Mouse (Mus musculus): ENCODE measurements around the gene Supt20. TPM values are rescaled to one million over a fixed set of nuclear protein-coding genes. Genes with fewer than 3 reads are reported as not detected.

The Supt20 gene
- polyA plus RNA-seq, 1 experiment from 2014 or later: 97.7 TPM

DNA sequence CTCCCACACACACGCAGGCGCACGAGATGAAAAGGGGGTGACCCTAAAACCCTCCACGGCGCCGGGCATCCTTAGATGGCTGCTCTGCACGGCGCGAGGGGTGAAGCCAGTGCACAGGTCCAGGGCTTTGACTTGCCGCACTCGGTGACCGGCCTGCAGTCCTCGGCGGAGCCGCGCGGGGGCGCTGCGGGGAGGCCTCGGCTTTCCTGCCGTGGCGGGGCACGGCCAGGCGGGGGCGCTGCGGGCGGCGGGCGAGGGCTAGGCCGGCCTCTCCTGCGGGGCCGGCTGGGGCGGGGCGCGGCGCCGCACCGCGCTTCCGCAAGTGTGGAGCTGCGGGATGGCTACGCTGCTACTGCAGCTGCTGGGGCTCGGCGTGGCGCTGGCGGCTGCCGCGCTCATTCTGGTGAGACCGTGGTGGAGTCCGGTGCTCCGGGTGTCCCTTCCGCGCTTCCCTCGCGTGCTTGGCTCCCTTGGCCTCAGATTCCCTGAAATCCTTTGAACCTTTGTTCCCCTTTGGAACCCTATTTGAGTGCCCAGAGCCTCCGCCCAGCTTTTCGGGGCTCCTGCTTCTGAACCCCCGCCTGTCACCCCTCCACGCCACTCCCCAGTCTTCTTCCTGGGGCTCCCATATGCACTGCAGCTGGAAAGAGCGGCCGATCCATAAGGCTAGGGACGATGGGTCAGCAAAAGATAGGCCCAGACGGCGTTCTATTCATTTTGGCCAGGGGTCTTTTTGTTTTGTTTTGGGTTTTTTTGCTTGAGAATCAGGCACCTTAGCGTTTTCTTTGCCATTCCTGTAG lies 42.8 kb downstream of the Supt20 start, which contains the start of the genes Exosc8 and Alg5:
Exosc8 (minus strand) TSS at position 147 of the 800 bp plus-strand sequence.
Alg5 (plus strand) TSS at position 293 of the 800 bp plus-strand sequence.
- WGBS: under 1% methylated on average over 65 of the region's 65 CpGs
- peak within 1 kb of the TSS; percentile 90 for H3K4me3 ChIP-seq
- peaks cover 48% of the 10 kb centered on the region for H3K36me3 ChIP-seq
- peak within 1 kb of the TSS; percentile 95 for H3K9ac ChIP-seq
- H3K27me3 ChIP-seq: no peaks in the 10 kb centered on the region
- H3K27ac ChIP-seq: peak within 1 kb of the TSS; percentile 99
- peaks cover 4% of the 10 kb centered on the region; the same call in 1 of the 2 replicates for H3K4me1 ChIP-seq
- peak; percentile 90 for ATAC-seq (ENCODE audit: insufficient number of reproducible peaks, low FRiP score, low TSS enrichment, low read depth)
- H3K4me2 ChIP-seq: peak within 1 kb of the TSS; percentile 68
- H3K9me3 ChIP-seq: no peaks in the 10 kb centered on the region

DNA sequence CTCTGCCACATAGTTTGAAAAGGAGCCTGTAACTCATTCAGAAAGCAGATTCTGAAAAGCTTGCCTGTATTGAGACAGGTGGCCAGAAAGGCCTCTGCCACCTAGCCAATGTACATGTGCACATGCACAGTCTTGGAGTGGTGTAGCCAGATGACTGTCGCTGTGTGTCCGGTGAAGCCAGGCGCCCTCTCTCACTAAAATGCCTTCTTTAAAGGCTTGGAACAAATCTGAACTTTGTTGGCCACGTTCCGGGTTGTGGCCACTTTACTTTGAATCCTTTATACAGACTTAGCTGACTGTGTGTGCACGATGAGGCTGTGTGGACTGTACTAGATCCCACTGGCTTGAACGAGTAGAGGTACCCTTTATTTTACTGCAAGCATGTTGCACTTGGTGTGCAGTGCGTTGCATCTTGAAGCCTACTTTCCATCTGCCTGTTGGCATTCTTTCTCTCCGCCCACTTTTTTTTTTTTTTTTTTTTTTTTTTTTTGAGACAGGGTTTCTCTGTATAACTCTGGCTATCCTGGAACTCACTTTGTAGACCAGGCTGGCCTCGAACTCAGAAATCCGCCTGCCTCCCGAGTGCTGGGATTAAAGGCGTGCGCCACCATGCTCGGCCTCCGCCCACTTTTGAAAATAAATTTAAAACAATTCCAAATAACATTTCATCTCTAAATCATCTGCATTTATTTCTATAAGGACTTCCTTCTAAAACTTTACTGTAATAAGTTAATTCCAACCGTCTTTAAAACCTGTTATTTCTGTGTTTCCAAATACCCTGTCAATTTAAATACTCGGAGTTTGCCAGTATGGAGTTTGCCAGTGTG lies 43.7 kb downstream of the Supt20 start:
- Histone ChIP-seq H3K4me3 (peak overlapping the region; percentile 90), H3K36me3 (peaks cover 49% of the 10 kb centered on the region), H3K9ac (peak overlapping the region; percentile 95), H3K27ac (peak overlapping the region; percentile 99), H3K9me3 (no peaks in the 10 kb centered on the region), H3K27me3 (no peaks in the 10 kb centered on the region), H3K4me1 (peaks cover 4% of the 10 kb centered on the region; the same call in 1 of the 2 replicates), H3K4me2 (peak overlapping the region; percentile 68)
- no peak for ATAC-seq (ENCODE audit: insufficient number of reproducible peaks, low FRiP score, low TSS enrichment, low read depth)
- 51% methylated on average over 18 of the region's 18 CpGs for WGBS

DNA sequence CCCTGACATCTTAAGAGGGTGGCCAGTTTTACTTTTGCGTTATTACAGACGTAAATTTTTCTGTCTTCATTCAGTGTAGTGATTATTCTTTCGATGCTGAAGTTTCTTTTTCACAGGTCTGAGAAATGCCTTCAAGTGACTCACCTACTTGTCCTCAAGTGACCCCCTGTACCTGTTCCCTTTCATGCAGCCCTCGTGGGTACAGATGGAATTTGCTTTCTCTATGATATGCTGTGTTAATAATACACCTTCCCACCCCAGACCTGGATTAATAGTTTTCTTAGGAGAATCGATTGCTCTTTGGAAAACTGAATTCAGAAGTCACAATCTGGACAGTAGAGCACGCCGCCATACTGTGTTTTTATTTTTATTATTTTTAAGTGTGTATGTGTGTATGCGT lies 44.7 kb downstream of the Supt20 start:
- no peak overlapping the region for H3K4me2 ChIP-seq
- no peak overlapping the region for H3K4me3 ChIP-seq
- H3K27me3 ChIP-seq: no peaks in the 10 kb centered on the region
- peaks cover 52% of the 10 kb centered on the region for H3K36me3 ChIP-seq
- no peak for ATAC-seq (ENCODE audit: insufficient number of reproducible peaks, low FRiP score, low TSS enrichment, low read depth)
- H3K4me1 ChIP-seq: peaks cover 4% of the 10 kb centered on the region; the same call in 1 of the 2 replicates
- H3K9me3 ChIP-seq: no peaks in the 10 kb centered on the region
- H3K27ac ChIP-seq: no peak overlapping the region
- 94% methylated on average over 8 of the region's 8 CpGs for WGBS
- H3K9ac ChIP-seq: no peak overlapping the region

DNA sequence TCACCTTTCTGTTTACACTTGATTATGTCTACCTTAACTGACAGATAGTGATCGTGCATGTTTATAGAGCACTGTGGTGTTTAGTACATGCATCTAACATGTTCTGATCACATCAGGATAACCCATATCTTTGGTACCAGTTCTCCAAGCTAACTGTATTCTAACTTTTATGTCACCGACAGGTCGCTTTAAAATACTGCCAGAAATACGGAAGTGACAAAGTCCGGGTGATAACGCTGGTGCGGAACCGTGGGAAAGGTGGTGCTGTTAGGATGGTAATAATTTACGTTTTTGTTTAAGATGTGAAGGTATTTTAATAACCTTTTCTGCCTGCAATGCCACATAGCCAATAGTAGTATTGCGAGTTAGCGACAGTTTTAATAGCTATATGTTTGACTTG lies 49.4 kb downstream of the Supt20 start:
- Histone ChIP-seq H3K9ac (no peak overlapping the region), H3K27me3 (no peaks in the 10 kb centered on the region), H3K9me3 (no peaks in the 10 kb centered on the region), H3K4me1 (no peaks in the 10 kb centered on the region), H3K4me3 (no peak overlapping the region), H3K27ac (no peak overlapping the region), H3K4me2 (no peak overlapping the region), H3K36me3 (peaks cover 89% of the 10 kb centered on the region)
- no peak for ATAC-seq (ENCODE audit: insufficient number of reproducible peaks, low FRiP score, low TSS enrichment, low read depth)
- WGBS: 95% methylated on average over 11 of the region's 11 CpGs

DNA sequence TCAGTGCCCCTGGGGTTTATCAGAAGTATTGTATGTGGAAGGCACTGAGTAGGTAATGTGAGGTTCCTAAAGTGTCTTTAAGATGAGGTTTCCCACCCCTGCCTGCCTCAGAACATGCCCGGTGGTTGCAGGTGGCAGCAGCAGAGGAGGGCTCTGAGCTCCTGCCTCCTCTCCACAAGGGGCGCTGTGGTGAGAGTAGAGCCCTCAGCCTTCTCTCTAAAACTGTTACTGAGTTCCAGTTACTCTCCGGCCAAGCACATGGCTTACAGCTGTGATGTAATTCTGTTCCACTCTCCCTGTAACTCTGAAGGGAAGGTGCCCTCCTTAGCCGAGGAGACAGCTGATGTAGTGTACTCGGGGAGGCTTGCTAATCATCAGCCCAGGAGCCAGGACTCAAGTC lies 53.2 kb downstream of the Supt20 start:
- Histone ChIP-seq H3K27ac (no peak overlapping the region), H3K4me2 (no peak overlapping the region), H3K4me1 (no peaks in the 10 kb centered on the region), H3K27me3 (no peaks in the 10 kb centered on the region), H3K9ac (no peak overlapping the region), H3K9me3 (no peaks in the 10 kb centered on the region), H3K36me3 (peaks cover 98% of the 10 kb centered on the region), H3K4me3 (no peak overlapping the region)
- ATAC-seq (ENCODE audit: insufficient number of reproducible peaks, low FRiP score, low TSS enrichment, low read depth): no peak
- 52% methylated on average over 5 of the region's 5 CpGs for WGBS

DNA sequence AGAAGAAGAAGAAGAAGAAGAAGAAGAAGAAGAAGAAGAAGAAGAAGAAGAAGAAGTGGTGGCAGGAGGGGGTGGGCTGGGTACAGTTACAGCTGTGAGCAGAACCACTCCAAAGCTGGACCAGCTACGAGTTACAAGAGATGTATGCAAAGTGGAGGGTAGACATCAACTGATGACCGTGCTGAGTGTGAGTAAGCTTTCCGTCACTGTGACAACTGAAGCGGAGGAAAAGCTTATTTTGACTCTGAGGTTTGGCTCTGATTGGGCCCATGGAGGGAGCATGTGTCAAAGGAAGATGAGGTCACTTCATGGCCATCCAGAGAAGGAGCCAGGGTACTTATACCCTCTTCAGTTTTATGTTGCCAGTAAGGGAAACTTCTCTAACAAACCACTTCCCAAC lies 60.8 kb downstream of the Supt20 start:
- no peak overlapping the region for H3K9ac ChIP-seq
- H3K9me3 ChIP-seq: no peaks in the 10 kb centered on the region
- H3K27ac ChIP-seq: no peak overlapping the region
- peaks cover 31% of the 10 kb centered on the region for H3K36me3 ChIP-seq
- WGBS: 76% methylated on average over 4 of the region's 4 CpGs
- no peak overlapping the region for H3K4me3 ChIP-seq
- no peak for ATAC-seq (ENCODE audit: insufficient number of reproducible peaks, low FRiP score, low TSS enrichment, low read depth)
- H3K27me3 ChIP-seq: 0 out of 2 replicates have a peak, but pooled peaks cover 5% of the 10 kb centered on the region
- no peak overlapping the region for H3K4me2 ChIP-seq
- H3K4me1 ChIP-seq: peaks cover 20% of the 10 kb centered on the region

DNA sequence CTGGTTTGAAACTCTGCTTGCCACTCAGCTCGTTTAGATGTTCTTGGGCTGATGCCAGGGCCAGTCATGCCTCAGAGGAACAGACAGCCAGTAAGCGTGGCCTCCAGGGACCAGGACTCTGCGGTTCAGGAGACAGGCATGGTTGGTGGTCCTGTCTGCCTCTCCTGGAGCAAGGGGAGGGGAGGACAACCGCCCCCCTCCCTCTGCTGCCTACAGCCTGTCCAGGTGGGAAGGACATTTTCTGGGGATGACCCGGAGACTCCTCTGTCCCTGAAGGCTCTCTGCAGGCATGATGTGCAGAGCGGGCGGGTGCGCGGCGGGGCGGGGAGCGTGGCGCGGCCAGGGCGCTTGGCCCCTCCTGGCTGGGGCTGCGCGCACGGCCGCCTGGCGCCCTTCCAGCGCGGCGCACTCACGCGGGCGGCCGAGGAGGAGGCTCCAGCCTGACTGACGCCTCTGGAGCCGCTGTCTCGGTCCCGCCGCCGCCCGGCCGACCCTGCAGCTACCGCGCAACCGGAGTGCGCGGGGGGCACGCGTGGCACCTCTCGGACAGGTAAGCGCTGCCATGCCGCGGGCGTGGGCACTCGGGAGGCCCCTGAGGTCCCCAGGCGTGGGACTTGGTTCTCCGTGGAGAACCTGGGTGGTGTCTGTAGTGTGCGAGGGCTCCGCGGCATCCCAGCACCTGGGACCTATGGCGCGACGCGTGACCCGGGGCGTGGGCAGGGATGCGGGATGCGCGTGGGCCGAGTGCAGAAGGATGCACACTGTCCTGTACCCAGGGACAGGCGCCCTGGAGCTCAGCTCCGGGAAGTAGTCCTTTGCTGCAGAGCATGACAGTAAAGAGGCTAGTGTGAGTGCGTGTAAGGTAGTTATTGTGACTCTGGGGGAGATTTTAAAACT lies 62.8 kb downstream of the Supt20 start, which contains the start of gene Smad9:
Smad9 (plus strand) TSS at position 438 of the 897 bp plus-strand sequence.
- Histone ChIP-seq H3K4me1 (peaks cover 20% of the 10 kb centered on the region), H3K27me3 (0 out of 2 replicates have a peak, but pooled peaks cover 5% of the 10 kb centered on the region), H3K9me3 (no peaks in the 10 kb centered on the region), H3K4me2 (peak within 1 kb of the TSS; percentile 97), H3K4me3 (peak within 1 kb of the TSS; percentile 64), H3K9ac (peak within 1 kb of the TSS; percentile 64), H3K36me3 (peaks cover 12% of the 10 kb centered on the region), H3K27ac (peak within 1 kb of the TSS; percentile 47)
- under 1% methylated on average over 59 of the region's 66 CpGs for whole genome bisulfite sequencing
- ATAC-seq (ENCODE audit: insufficient number of reproducible peaks, low FRiP score, low TSS enrichment, low read depth): peak; percentile 76

DNA sequence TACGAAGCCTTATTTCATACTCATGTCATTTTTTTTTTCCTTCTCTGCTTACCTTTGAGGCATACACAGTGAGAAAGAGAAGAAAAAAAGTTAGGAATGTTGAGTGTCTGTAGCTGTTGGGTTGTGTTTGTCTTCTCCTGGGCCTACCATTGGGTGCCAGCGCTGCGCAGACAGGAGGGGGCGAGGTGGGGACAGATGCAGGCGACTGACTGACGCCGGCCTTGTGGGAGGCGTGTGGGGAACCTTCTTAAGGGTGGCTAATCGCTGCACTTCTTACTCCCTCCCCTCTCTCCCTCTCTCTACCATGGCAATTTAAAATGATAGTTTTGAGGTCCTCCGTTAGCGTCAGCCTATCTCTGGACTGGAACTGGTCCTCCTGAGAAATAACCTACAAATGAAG lies 63.5 kb downstream of the Supt20 start:
- WGBS: 2% methylated on average over 11 of the region's 11 CpGs
- Histone ChIP-seq H3K36me3 (peaks cover 5% of the 10 kb centered on the region), H3K4me1 (peaks cover 20% of the 10 kb centered on the region), H3K27me3 (0 out of 2 replicates have a peak, but pooled peaks cover 5% of the 10 kb centered on the region), H3K4me3 (peak overlapping the region; percentile 64), H3K9me3 (no peaks in the 10 kb centered on the region), H3K27ac (no peak overlapping the region), H3K4me2 (peak overlapping the region; percentile 97), H3K9ac (no peak overlapping the region)
- ATAC-seq (ENCODE audit: insufficient number of reproducible peaks, low FRiP score, low TSS enrichment, low read depth): no peak

DNA sequence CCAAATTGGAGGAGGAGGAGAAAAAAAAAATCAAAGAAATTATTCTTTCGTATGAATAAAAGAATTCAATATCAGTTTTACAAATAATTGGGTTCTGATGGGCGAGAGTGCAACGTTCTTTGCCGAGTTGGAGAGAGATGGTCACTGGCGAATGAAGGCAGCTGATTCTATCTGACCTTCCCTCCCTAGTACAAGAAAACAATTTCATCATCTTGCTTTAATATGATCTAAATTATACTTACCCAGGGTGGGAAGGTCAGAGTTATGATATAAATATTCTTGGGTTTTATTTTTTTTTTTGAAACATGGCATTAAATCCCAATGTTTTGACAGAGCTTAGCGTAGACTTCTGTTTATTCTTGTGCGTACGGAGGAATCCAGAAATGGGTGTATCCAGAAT lies 64.8 kb downstream of the Supt20 start:
- H3K4me1 ChIP-seq: peaks cover 20% of the 10 kb centered on the region
- H3K9ac ChIP-seq: no peak overlapping the region
- no peak for ATAC-seq (ENCODE audit: insufficient number of reproducible peaks, low FRiP score, low TSS enrichment, low read depth)
- H3K27me3 ChIP-seq: 0 out of 2 replicates have a peak, but pooled peaks cover 5% of the 10 kb centered on the region
- H3K36me3 ChIP-seq: no peaks in the 10 kb centered on the region
- WGBS: 79% methylated on average over 8 of the region's 8 CpGs
- H3K9me3 ChIP-seq: no peaks in the 10 kb centered on the region
- no peak overlapping the region for H3K27ac ChIP-seq
- no peak overlapping the region for H3K4me3 ChIP-seq
- H3K4me2 ChIP-seq: no peak overlapping the region

DNA sequence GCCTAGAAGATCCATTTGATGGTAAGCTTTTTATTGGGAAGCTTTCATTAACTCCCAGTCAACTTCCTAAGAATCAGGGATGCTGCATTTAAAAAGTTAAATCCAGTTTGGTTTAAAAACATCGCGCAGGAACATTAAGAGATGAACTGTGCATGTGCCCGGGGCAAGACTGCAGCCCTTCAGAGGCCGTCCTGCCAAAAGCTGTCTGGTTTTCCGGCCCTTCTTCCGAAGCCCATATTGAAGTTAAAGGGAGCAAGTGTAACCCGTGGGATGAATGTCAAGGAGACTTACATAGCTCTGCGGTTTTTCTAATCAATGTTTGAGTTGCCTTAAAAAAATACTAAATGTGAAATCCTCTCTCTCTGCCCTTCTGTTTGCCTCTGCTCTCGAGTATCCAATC lies 66.6 kb downstream of the Supt20 start:
- Histone ChIP-seq H3K4me1 (peaks cover 23% of the 10 kb centered on the region), H3K9ac (no peak overlapping the region), H3K4me2 (no peak overlapping the region), H3K9me3 (no peaks in the 10 kb centered on the region), H3K4me3 (no peak overlapping the region), H3K27ac (no peak overlapping the region), H3K36me3 (no peaks in the 10 kb centered on the region), H3K27me3 (0 out of 2 replicates have a peak, but pooled peaks cover 5% of the 10 kb centered on the region)
- 68% methylated on average over 9 of the region's 9 CpGs for WGBS
- no peak for ATAC-seq (ENCODE audit: insufficient number of reproducible peaks, low FRiP score, low TSS enrichment, low read depth)

Data from limb, embryonic 15.5 days (tissue).